Mouse (Mus musculus) Patski (cell line): Measurements from ENCODE around the gene Samhd1. TPM values are rescaled to one million over a fixed set of nuclear protein-coding genes. Genes with fewer than 3 reads are reported as not detected.

ENCODE experiments used
- ATAC-seq: fragments of 100-300 bp; one replicate; pipeline ENCODE4 v1.8.0; 2021
- CTCF ChIA-PET: fragments of 350-600 bp; sonication (Branson Sonifier 250); formaldehyde crosslinking; loops from one replicate; lab custom pipeline; 2022; ENCODE audit warnings: inconsistent platforms; lab: Charles Lee
- POLR2A ChIA-PET: fragments of 350-600 bp; sonication (Branson Sonifier 250); formaldehyde crosslinking; loops from one replicate; lab custom pipeline; 2022; ENCODE audit warnings: antibody characterized with exemption, inconsistent platforms; lab: Charles Lee
- DNase-seq: peaks from one replicate; pipeline ENCODE4 v3.0.0-alpha.2; 2011; ENCODE audit warnings: low read depth, low spot score
- H3K27me3 ChIP-seq: fragments of 371-371 bp; one replicate; pipeline ENCODE4 v1.5.1; 2021
- CTCF ChIP-seq: fragments of 100-300 bp; IDR thresholded peaks from one replicate; pipeline ENCODE4 v1.5.1; 2021
- in situ Hi-C: fragments of 300-500 bp; cut with MboI; formaldehyde crosslinking; loops from 3 replicates; pipeline ENCODE4 v1.11.1; 2018; ENCODE audit warnings: low pct_unique_long_range_greater_than_20kb, mixed read lengths
- polyA plus RNA-seq: library from polyadenylated mRNA; unstranded; gene quantifications from one replicate; pipeline ENCODE4 v1.2.3, GENCODE M21; 2021

Gene Samhd1
- polyA plus RNA-seq, 1 experiment from 2014 or later = 64.5 TPM

- H3K27me3 ChIP-seq = no peaks in the 10 kb centered on the region
- no peak for ATAC-seq
- no peak for TF ChIP-seq CTCF
- ChIA-PET CTCF (interaction anchor here (1.0 to 1.1 kb wide), 2 partner anchors 14 to 16 kb away, joined by 3 read pairs; no protein-coding TSS in a partner anchor), POLR2A (interaction anchor here (0.7 kb wide), 1 partner anchor 956 kb away, joined by 7 read pairs; no protein-coding TSS in a partner anchor)
- no peak for DNase-seq
- in situ Hi-C loops = no loop called here
Observed at GRCm38 (mm10) chr2:157102256-157102655, 32.8 kb downstream of the Samhd1 start.

- DNase-seq = no peak
- in situ Hi-C loops = no loop called here
- CTCF ChIA-PET = interaction anchor here (1.1 kb wide), 1 partner anchor 17 kb away, joined by 3 read pairs; no protein-coding TSS in a partner anchor
- ATAC-seq = no peak
- TF ChIP-seq CTCF = no peak
- POLR2A ChIA-PET = interaction anchor here (0.7 kb wide), 1 partner anchor 955 kb away, joined by 7 read pairs; no protein-coding TSS in a partner anchor
- no peaks in the 10 kb centered on the region for H3K27me3 ChIP-seq
Observed at GRCm38 (mm10) chr2:157101650-157102049, 33.4 kb downstream of the Samhd1 start.

GRCm38 (mm10) chr2:157100319-157100605 is 34.8 kb downstream of the Samhd1 start:
- ATAC-seq (peak; percentile 77), DNase-seq (no peak)
- ChIA-PET POLR2A (no interaction called here), CTCF (interaction anchor here (1.1 to 1.4 kb wide), 2 partner anchors 17 to 197 kb away, joined by 3 to 4 read pairs; no protein-coding TSS in a partner anchor)
- H3K27me3 ChIP-seq = no peaks in the 10 kb centered on the region
- no peak for TF ChIP-seq CTCF
- in situ Hi-C loops = no loop called here

- ATAC-seq = no peak
- H3K27me3 ChIP-seq = no peaks in the 10 kb centered on the region
- CTCF ChIA-PET = interaction anchor here (1.1 to 1.4 kb wide), 2 partner anchors 17 to 197 kb away, joined by 3 to 4 read pairs; no protein-coding TSS in a partner anchor
- POLR2A ChIA-PET = no interaction called here
- no peak for DNase-seq
- in situ Hi-C loops = no loop called here
- TF ChIP-seq CTCF = no peak
Observed at GRCm38 (mm10) chr2:157099532-157100318, 35.3 kb downstream of the Samhd1 start.

GRCm38 (mm10) chr2:157095005-157095755 is 39.9 kb downstream of the Samhd1 start:
- ChIA-PET CTCF (interaction anchor here (1.1 kb wide), 1 partner anchor 192 kb away, joined by 4 read pairs; no protein-coding TSS in a partner anchor), POLR2A (no interaction called here)
- no peaks in the 10 kb centered on the region for H3K27me3 ChIP-seq
- no peak for DNase-seq
- in situ Hi-C loops = no loop called here
- TF ChIP-seq CTCF = peak; percentile 96
- ATAC-seq = no peak

- DNase-seq (no peak), ATAC-seq (no peak)
- POLR2A ChIA-PET = interaction anchor here (1.3 to 1.5 kb wide), 3 partner anchors 14 to 52 kb away, joined by 3 to 4 read pairs (median 3); no protein-coding TSS in a partner anchor
- no peaks in the 10 kb centered on the region for H3K27me3 ChIP-seq
- TF ChIP-seq CTCF = no peak
- CTCF ChIA-PET = interaction anchor here (1.3 to 1.6 kb wide), 3 partner anchors 12 to 38 kb away, joined by 3 to 4 read pairs (median 4); no protein-coding TSS in a partner anchor
- in situ Hi-C loops = no loop called here
Observed at GRCm38 (mm10) chr2:157092024-157092423, 43.0 kb downstream of the Samhd1 start.

GRCm38 (mm10) chr2:157087536-157088317 is 47.3 kb downstream of the Samhd1 start:
- TF ChIP-seq CTCF = no peak
- POLR2A ChIA-PET = interaction anchor here (1.0 kb wide), 1 partner anchor 222 kb away, joined by 3 read pairs; no protein-coding TSS in a partner anchor
- DNase-seq (no peak), ATAC-seq (no peak)
- no peaks in the 10 kb centered on the region for H3K27me3 ChIP-seq
- in situ Hi-C loops = loop anchor here (10.0 kb wide), 1 partner anchor 213 kb away; no protein-coding TSS in a partner anchor
- CTCF ChIA-PET = no interaction called here

- POLR2A ChIA-PET = interaction anchor here (1.0 kb wide), 1 partner anchor 221 kb away, joined by 3 read pairs; no protein-coding TSS in a partner anchor
- ATAC-seq (no peak), DNase-seq (no peak)
- CTCF ChIA-PET = no interaction called here
- no peak for TF ChIP-seq CTCF
- in situ Hi-C loops = loop anchor here (10.0 kb wide), 1 partner anchor 212 kb away; no protein-coding TSS in a partner anchor
- no peaks in the 10 kb centered on the region for H3K27me3 ChIP-seq
Observed at GRCm38 (mm10) chr2:157086796-157087195, 48.3 kb downstream of the Samhd1 start, which contains the start of gene Tldc2. Tldc2 (plus strand) TSS chr2:157087055.

- ChIA-PET POLR2A (no interaction called here), CTCF (no interaction called here)
- no peak for DNase-seq
- H3K27me3 ChIP-seq = no peaks in the 10 kb centered on the region
- no peak for ATAC-seq
- no peak for TF ChIP-seq CTCF
- in situ Hi-C loops = loop anchor here (10.0 kb wide), 1 partner anchor 210 kb away; no protein-coding TSS in a partner anchor
Observed at GRCm38 (mm10) chr2:157084831-157085585, 50.1 kb downstream of the Samhd1 start.
